Mouse (Mus musculus) megakaryocyte, embryonic 14.5 days (primary cell): ENCODE results near the gene Cyp4a12b. TPM values are rescaled to one million over a fixed set of nuclear protein-coding genes. Genes with fewer than 3 reads are reported as not detected.
"Not testable (repeated sequence)": the region's sequence is repeated elsewhere in the genome, so short reads cannot be mapped to it uniquely, and the experiment has no call there.

Source experiments
- H3K27me3 ChIP-seq: replicated peaks from 2 replicates; pipeline ENCODE3; 2012; ENCODE audit warnings: inconsistent platforms
- H3K36me3 ChIP-seq: replicated peaks from 2 replicates; pipeline ENCODE3; 2012; ENCODE audit warnings: low read length, inconsistent platforms, mixed read lengths
- H3K4me1 ChIP-seq: 2 replicates; pipeline ENCODE4 v1.6.1; 2012; ENCODE audit warnings: inconsistent platforms
- H3K4me3 ChIP-seq: replicated peaks from 2 replicates; pipeline ENCODE3; 2012; ENCODE audit warnings: moderate library complexity, mild to moderate bottlenecking, inconsistent platforms
- H3K9me3 ChIP-seq: 2 replicates; pipeline ENCODE4 v1.6.1; 2012; ENCODE audit warnings: inconsistent platforms
- FLI1 ChIP-seq: IDR thresholded peaks from 2 replicates; pipeline ENCODE4 v1.6.1; 2012; ENCODE audit warnings: low read length, inconsistent platforms, mixed read lengths
- GATA1 ChIP-seq: IDR thresholded peaks from 3 replicates; pipeline ENCODE4 v1.6.1; 2012; ENCODE audit warnings: mixed read lengths, low read length, inconsistent platforms, borderline replicate concordance
- polyA plus RNA-seq: library from polyadenylated mRNA; stranded (reverse); fragments of >175 nt; gene quantifications from 2 replicates; pipeline ENCODE4 v1.2.3, GENCODE M21; 2012; ENCODE audit warnings: low replicate concordance; ENCODE audit not compliant: insufficient read depth

Cyp4a12b gene
- not detected in 2 replicates for polyA plus RNA-seq

- not testable (repeated sequence) for H3K4me3 ChIP-seq, H3K27me3 ChIP-seq, H3K4me1 ChIP-seq, H3K9me3 ChIP-seq, H3K36me3 ChIP-seq
Measured at GRCm38 (mm10) chr4:115411324-115411723, at the start of gene Cyp4a12b. Gene Cyp4a12b, plus strand, starts transcription at chr4:115411624.

DNA sequence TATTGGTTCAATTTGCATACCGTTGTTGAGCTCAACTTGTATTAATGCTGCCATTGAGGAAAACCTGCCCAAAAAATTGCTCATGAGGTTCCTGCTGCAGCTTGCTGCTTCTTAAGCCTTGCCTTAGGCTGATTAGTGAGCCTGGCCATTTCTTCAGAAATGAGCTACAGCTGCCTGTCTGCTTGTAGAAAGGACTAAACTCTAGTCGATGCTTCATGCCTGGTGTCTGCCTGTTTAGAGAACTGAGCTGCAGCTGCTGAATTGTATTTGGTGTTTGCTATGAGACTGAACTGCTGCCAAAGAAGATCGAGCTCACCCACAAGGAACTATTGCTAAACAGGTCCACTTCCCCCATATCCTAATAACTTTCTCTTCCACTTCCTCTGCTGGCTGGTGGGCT, 45.8 kb upstream of the Cyp4a12b start:
- H3K4me3 ChIP-seq, H3K9me3 ChIP-seq: not testable (repeated sequence)

GRCm38 (mm10) chr4:115368067-115368466, 43.4 kb upstream of the Cyp4a12b start:
- H3K36me3 ChIP-seq, H3K27me3 ChIP-seq, H3K9me3 ChIP-seq, H3K4me1 ChIP-seq, H3K4me3 ChIP-seq: not testable (repeated sequence)

More for the DNA sequence above, 45.8 kb upstream of the Cyp4a12b start:
- H3K4me1 ChIP-seq, H3K36me3 ChIP-seq, H3K27me3 ChIP-seq: not testable (repeated sequence)

- not testable (repeated sequence) for H3K36me3 ChIP-seq, H3K4me1 ChIP-seq, H3K27me3 ChIP-seq, H3K4me3 ChIP-seq, H3K9me3 ChIP-seq
Measured at GRCm38 (mm10) chr4:115396256-115396655, 15.2 kb upstream of the Cyp4a12b start.

DNA sequence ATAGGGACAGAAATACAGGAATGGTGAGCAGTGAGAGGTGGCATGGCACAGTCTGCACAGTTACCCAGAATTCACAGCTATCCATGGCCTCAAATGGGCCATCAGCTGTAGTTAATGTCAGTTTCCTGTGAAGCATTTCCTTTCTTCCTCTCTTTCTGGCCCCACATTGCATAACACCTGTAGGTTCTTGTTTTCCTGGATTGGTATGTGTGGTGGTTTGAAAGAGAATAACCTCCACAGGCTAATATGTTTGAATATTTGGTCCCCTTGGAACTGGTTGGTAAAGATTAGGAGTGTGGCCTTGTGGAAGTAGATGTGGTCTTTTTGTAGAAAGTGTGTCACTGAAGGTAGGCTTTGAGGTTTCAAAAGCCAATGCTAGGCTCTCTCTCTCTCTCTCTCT, 14.5 kb upstream of the Cyp4a12b start:
- not testable (repeated sequence) for H3K9me3 ChIP-seq, H3K36me3 ChIP-seq, H3K4me1 ChIP-seq, H3K4me3 ChIP-seq, H3K27me3 ChIP-seq

DNA sequence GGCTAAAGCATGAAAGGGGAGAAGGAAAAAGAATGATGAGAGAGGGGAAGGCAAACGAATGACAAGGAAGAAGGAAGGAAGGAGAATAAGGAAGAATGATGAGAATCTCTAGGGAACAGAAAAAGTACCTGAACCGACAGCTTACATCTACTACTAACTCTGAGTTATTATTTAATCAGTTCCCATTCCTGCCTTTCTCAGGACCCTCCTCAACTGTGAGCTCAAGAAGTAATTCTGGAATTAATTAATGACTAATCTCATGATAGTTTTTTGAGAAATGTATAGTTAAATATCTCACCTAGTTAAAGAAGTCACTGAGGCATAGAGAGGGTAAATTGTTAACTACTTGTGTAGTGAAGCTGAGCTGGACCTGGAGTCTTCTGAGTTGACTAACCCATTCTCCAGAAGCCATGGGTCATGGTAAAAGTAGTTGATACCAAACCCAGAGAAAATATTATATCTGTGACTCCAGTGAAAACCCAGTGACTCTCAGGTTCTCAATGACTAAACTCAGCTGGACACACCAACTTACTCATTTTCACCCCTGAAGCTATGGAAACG, 39.2 kb downstream of the Cyp4a12b start:
- Histone ChIP-seq H3K36me3 (no peaks in the 10 kb centered on the region), H3K4me1 (no peaks in the 10 kb centered on the region), H3K9me3 (no peaks in the 10 kb centered on the region), H3K4me3 (no peak overlapping the region), H3K27me3 (no peaks in the 10 kb centered on the region)
- TF ChIP-seq FLI1, result no peak
- no peak for TF ChIP-seq GATA1

GRCm38 (mm10) chr4:115452304-115452703, 40.9 kb downstream of the Cyp4a12b start, which contains the start of gene Cyp4a30b:
Gene Cyp4a30b, plus strand, starts transcription at chr4:115452604.
- H3K4me3 ChIP-seq, result no peak within 1 kb of the TSS
- no peaks in the 10 kb centered on the region for H3K4me1 ChIP-seq
- H3K9me3 ChIP-seq, result no peaks in the 10 kb centered on the region
- TF ChIP-seq FLI1 (no peak), GATA1 (no peak)
- no peaks in the 10 kb centered on the region for H3K27me3 ChIP-seq
- H3K36me3 ChIP-seq, result no peaks in the 10 kb centered on the region

GRCm38 (mm10) chr4:115473585-115473984, 62.2 kb downstream of the Cyp4a12b start:
- not testable (repeated sequence) for H3K4me3 ChIP-seq, H3K36me3 ChIP-seq, H3K4me1 ChIP-seq, H3K9me3 ChIP-seq, H3K27me3 ChIP-seq

DNA sequence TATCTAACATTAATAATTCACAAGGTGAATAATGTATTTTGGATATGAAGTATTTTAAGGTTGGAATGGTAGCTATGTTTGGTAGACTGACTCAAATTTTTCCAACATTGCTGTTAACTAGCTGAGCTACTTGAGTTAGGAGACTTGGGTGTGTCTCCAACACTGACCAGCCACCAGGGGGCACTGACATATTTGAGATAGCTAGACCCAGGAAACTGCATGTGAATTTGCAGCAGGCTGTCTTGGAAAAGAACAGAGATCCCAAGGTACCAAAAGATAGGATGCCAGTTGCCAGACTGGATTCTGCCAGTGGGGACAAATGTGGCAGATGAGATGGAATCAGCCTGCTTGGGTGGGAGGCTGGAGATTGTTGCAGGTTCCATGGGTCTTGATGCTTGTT, 64.6 kb downstream of the Cyp4a12b start:
- H3K9me3 ChIP-seq, H3K36me3 ChIP-seq, H3K4me3 ChIP-seq, H3K4me1 ChIP-seq, H3K27me3 ChIP-seq: not testable (repeated sequence)

- Histone ChIP-seq H3K9me3 (no peaks in the 10 kb centered on the region), H3K36me3 (no peaks in the 10 kb centered on the region), H3K27me3 (no peaks in the 10 kb centered on the region), H3K4me3 (no peak overlapping the region), H3K4me1 (no peaks in the 10 kb centered on the region)
- no peak for TF ChIP-seq FLI1
- TF ChIP-seq GATA1, result no peak
Measured at GRCm38 (mm10) chr4:115481006-115481652, 69.7 kb downstream of the Cyp4a12b start.

Other genes with a start within 250 kb of the Cyp4a12b start
- gene Cyp4a29, start 169.5 kb upstream of the Cyp4a12b start, polyA plus RNA-seq, result not detected in 2 replicates
- not detected in 2 replicates for gene Cyp4a12a, start 112.6 kb upstream of the Cyp4a12b start, polyA plus RNA-seq
- gene Cyp4a30b, start 41.0 kb downstream of the Cyp4a12b start, polyA plus RNA-seq, result not detected in 2 replicates
- gene Cyp4a14, start 84.5 kb downstream of the Cyp4a12b start, polyA plus RNA-seq, result not detected in 2 replicates
- gene Cyp4a10, start 106.6 kb downstream of the Cyp4a12b start, polyA plus RNA-seq, result not detected in 2 replicates
- gene Cyp4a31, start 152.0 kb downstream of the Cyp4a12b start, polyA plus RNA-seq, result not detected in 2 replicates
- not detected in 2 replicates for gene Cyp4a32, start 189.3 kb downstream of the Cyp4a12b start, polyA plus RNA-seq
- gene Cyp4b1, start 236.1 kb downstream of the Cyp4a12b start, polyA plus RNA-seq, result not detected in 2 replicates